Mouse (Mus musculus): ENCODE measurements around the gene Ten1.

Gene Ten1

DNA sequence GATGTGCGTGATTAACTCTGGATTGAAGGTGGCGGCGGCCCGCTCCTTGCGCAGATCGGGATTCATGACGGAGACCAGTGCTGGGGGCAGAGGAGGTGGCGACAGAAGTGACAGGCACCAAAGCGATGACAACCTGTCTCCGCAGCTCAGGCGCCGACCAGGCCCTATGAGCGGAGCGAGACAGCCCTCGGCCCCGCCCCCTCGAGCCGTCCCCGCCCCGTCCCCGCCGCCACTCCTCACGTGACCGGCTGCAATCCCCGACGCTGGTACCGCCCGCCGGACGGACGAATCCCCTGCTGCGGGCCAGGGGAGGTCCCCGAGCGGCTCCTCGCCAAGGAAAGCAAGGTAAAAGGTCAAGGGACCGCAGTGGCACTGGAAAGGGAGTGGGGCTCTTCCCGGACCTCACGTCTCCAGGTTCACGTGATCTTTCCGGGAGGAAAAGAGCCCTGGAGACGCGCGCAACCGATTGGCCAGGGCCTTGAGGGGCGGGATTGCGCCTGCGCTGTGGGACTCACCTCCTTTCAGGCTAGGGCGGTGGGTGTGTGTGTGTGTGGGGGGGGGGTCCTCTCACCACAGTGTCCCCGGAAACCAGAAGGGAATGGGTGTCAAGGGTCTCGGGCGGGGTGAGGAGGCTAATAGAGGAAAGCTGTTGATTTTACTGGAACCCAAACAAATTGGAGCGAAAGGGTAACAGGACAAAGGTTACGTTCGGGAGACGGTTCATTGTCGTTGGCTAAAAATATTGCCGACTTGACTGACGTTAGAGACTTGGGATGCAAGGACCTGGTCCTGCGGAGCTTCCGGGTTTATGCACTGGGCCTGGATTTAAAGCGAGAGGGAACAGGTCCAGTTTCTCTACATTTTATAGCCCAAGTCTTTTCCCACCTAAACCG lies at the start of gene Ten1, which contains the start of gene Acox1:
TSS of gene Ten1 (plus strand) at position 217 of the 893 bp plus-strand sequence.
TSS of gene Acox1 (minus strand) at position 407 of the 893 bp plus-strand sequence.
- DNase-seq = peak; percentile 98

GRCm38 (mm10) chr11:116149341-116149740 lies 49.3 kb upstream of the Ten1 start:
- no peak for DNase-seq

DNA sequence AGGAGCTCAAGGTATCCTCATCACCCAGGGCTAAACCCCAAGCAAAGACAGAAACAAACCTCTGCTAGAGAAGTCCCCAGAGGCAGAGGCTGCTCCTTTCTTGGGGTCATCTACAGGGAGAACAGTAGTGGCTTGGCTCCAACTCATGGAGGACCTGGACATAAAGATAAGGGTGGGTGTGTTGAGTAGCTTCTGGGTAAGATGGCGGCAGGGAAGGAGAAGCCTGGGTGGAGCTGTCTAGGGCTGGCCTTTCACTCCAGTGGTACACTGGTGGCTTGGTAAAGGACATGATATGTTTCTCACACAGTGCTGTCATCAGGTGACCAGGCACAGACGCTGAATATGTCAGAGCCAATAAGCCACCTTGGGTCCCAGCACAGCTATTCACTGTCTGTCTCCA lies 47.7 kb upstream of the Ten1 start:
- DNase-seq = no peak

- DNase-seq = no peak
Measured at GRCm38 (mm10) chr11:116161312-116161711, 37.3 kb upstream of the Ten1 start.

- peak; percentile 8 for DNase-seq
Measured at GRCm38 (mm10) chr11:116162146-116162545, 36.5 kb upstream of the Ten1 start.

DNA sequence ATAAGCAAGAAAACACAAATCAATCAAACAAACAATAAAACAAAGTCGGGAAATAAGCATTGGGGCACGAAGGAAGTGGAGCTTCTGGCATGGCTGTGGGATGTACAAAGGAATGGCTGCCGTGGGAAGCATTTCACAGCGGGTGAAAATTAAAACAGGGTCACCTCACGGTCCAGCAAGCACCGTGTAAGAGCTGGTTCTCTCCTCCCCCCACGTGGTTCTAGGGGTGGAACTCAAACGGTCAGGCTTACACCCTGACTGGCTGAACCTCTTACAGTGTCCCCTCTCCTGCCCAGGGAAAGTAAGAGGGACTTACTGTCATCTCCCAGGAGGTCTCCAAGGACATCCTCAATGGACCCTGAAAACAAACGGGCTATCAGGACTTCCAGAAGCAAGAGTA lies 35.7 kb upstream of the Ten1 start:
- DNase-seq = no peak

GRCm38 (mm10) chr11:116167232-116167631 lies 31.4 kb upstream of the Ten1 start:
- no peak for DNase-seq

- peak; percentile 90 for DNase-seq
Measured at GRCm38 (mm10) chr11:116167884-116168439, 30.7 kb upstream of the Ten1 start, which contains the start of gene Fbf1. Gene Fbf1 (minus strand): TSS chr11:116168166.

- no peak for DNase-seq
Measured at GRCm38 (mm10) chr11:116169214-116169613, 29.4 kb upstream of the Ten1 start.

GRCm38 (mm10) chr11:116170003-116170800 lies 28.5 kb upstream of the Ten1 start:
- DNase-seq = no peak

GRCm38 (mm10) chr11:116171959-116172358 lies 26.7 kb upstream of the Ten1 start:
- no peak for DNase-seq

DNA sequence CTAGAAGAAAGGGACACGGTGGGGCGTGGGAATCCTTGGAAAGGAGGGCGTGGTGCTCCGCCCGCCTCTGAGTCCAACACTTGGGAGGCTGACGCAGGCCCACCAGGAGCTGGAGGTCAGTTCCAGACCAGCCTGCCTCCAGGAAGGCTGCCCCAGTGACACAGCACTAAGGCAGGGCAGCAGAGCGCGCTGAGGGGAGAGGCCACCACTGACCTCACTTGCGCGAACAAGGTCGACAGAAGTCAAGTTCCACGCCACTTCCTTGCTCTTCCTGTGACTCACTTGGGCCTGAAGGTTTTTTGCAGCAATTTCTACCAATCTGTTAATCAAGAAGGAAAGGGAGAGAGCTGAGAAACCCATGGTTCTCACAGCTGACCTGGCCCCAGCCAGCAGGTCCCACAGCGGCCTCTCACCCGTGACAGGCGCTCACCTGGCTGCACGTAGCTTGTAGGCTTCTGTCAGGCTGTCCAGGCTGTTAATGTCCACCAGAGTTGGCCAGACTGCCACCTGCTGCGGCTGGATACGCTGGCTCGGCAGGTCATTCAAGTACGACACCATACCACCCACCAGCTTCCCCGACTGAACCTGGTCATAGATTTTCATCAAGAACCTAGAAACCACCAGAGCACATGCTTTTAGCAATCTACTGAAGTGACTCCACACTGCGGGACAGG lies 23.7 kb upstream of the Ten1 start:
- no peak for DNase-seq

DNA sequence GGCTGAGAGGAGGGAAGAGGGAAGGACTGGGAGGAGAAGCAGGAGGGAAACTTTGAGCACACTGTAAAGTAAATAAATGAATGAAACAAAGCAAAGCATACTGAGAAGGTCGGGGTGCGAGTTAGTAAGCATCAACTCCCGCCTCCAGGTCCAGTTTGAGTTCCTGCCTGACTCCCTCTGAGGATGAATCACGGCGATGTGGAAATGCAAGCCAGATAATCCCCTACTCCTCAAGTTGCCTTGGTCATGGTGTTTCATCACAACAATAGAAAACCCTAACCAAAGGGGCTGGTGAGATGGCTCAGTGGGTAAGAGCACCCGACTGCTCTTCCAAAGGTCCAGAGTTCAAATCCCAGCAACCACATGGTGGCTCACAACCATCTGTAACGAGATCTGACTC lies 22.6 kb upstream of the Ten1 start:
- no peak for DNase-seq

DNA sequence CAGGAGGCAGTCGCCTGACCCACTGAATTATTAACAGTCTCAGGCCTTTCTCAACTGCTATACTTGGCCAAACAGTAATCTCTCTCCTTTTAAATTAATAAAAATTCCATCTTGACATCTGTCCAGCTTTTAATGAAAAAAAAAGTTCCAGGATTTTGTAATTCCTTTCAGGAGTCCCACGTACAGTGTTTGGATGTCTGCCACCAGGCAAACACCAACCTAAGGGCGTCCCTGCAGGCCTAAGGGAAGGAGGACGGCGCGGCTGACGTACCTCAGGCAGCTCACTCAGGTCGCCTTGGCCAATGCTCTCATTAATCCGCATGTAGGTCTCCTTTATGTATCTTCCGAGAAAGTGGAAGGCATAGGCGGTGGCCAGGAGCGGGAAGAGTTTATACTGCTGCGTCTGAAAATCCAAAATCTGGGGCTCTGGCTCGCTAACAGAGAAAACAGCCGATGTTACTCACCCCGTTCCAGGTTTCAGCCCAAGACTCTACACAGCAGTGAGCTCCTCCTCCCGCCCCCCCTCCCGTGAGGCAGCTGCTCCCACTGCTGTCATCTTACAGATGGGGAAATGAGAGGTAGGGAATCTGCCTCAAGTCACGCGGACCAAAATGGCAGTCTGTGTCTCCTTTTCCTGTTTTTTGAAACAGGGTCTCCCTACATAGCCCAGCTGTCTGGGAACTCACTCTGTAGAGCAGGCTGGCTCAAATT lies 20.1 kb upstream of the Ten1 start:
- no peak for DNase-seq

- DNase-seq = no peak
Measured at GRCm38 (mm10) chr11:116185836-116186235, 12.8 kb upstream of the Ten1 start.

GRCm38 (mm10) chr11:116186360-116186759 lies 12.3 kb upstream of the Ten1 start:
- no peak for DNase-seq

GRCm38 (mm10) chr11:116187226-116187930 lies 11.3 kb upstream of the Ten1 start:
- DNase-seq = no peak

- no peak for DNase-seq
Measured at GRCm38 (mm10) chr11:116194619-116195018, 4.0 kb upstream of the Ten1 start.

DNA sequence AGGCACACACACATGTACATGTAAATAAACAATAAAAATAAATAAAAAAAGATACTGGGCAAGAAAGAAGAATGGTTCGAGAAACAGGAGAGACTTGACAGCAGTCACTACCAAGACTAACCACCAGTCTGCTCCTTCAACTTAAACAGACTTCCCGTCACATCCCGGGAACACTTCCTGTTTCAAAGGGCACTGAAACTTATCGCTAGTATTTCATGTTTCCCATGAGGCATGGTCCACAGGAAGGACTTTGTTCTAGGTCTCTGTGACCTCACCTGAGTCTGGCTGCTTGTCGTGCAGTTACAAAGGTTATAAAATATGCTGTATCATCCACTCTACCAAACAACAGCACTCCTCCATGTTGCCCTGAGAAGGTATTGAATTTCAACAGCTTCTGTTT lies 3.4 kb upstream of the Ten1 start:
- DNase-seq = no peak

GRCm38 (mm10) chr11:116196336-116196735 lies 2.3 kb upstream of the Ten1 start:
- no peak for DNase-seq

DNA sequence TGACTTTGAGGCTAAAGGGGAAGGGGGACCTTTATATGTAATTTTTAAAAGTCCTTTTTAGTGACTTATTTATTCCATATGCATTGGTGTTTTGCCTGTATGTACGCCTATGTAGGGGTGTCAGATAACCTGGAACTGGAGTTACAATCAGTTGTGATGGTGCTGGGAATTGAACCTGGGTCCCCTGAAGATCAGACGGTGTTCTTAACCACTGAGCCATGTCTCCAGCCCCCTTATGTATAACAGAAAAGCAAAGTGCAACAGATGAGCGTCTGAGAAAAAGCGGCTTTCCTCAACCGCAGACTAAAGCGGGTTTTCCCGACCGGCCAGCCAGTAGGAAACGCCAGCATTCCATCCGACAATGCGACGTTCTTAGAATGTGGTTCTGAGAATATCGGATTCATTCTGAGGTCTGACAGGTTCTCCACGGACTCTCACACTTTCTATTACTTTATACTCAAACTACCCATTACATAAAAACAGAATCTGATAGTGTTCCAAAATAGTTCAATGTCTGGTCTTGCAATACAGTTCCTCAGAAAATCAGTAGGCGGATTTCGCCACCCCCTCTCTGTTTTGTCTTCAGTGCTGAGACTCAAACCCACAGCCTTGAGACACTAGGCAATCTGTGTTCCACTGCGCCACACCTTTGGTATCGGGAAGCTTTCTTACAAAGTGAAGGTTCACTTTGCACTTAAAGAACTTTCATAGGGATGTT lies 1.6 kb upstream of the Ten1 start:
- DNase-seq = no peak
